Mouse (Mus musculus) megakaryocyte, adult 5-6 weeks (primary cell): Measurements from ENCODE around the gene Npr1. TPM values are rescaled to one million over a fixed set of nuclear protein-coding genes. Genes with fewer than 3 reads are reported as not detected.
A peak's percentile ranks its signal among the peaks of the same experiment; 100 is the strongest.

Experiments used
- ATAC-seq: 2 replicates; pipeline ENCODE4 v1.8.0; 2016; ENCODE audit warnings: mild to moderate bottlenecking, inconsistent platforms; ENCODE audit not compliant: poor library complexity, severe bottlenecking
- total RNA-seq, 2 experiments: library from RNA; stranded (forward) in 1 of 2; stranded (reverse) in 1 of 2; fragments of 153-499, 151-499 nt in 1 of 2; fragments of 221-1000, 200-1000 nt in 1 of 2; gene quantifications; 2 replicates each; pipeline versions ENCODE4 v1.2.3 to v1.2.4; 2015 to 2017

Gene Npr1
- total RNA-seq, 2 experiments from 2014 or later: not detected

DNA sequence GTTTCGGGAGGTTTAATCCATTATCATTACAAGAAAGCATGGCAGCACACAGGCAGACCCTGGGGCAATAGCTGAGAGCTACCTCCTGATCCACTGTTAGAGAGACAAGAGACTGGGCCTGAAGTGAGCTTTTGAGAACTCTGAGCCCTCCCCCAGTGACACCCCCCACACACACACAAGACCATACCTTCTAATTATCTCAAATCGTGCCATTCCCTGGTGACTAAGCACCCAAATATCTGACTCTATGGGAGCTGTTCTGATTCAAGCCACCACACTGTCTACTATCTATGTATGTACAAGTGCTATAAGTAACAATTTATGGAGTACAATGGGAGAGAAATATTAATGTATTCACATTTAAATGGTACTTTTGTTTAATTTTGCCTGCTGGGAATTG lies 24.9 kb downstream of the Npr1 start:
- no peak for ATAC-seq

DNA sequence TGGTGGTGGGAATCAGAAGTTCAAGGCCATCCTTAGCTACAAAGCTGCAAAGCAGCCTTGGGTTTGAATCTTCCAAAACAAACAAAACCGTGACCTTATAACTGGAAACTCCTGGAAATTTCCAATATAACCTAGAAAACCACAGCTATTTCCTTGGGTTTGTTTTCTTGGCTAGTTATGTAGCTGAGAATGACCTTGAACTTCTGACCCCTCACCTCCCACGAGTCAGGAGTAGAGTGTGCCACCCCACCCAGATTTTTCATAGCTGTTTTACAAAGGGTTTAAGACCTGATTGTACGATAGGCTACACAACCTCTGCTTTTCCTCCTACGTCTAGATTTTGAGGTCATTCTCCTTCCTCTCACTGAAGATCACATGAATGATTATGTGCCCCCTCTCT lies 28.5 kb downstream of the Npr1 start:
- ATAC-seq: no peak

GRCm38 (mm10) chr3:90434073-90434730 lies 31.5 kb downstream of the Npr1 start:
- ATAC-seq: no peak

GRCm38 (mm10) chr3:90433381-90434020 lies 32.2 kb downstream of the Npr1 start, which contains the start of gene Ints3:
Gene Ints3 (minus strand): TSS chr3:90433622.
- peak; percentile 97 for ATAC-seq

DNA sequence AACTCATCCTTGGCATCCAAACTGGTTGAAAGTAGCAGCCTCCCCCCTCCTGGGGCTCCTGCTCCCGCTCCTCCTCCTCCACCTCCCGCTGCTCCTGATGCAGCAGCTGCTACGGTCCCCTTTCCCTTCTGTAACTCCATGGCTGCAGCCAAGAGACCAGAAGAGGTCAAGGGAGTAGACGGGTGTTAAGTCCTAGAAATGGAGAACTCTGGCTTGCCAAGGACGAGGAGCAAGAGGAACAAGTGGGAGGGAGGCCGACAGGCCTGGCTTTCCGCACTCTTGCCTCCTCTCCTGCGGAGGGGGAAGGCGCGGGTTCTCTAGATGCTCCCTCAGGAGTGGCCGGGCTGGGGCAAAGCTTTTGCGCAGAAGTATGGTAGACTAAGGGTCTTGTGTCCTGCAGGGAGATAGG lies 32.9 kb downstream of the Npr1 start:
- peak; percentile 44 for ATAC-seq

DNA sequence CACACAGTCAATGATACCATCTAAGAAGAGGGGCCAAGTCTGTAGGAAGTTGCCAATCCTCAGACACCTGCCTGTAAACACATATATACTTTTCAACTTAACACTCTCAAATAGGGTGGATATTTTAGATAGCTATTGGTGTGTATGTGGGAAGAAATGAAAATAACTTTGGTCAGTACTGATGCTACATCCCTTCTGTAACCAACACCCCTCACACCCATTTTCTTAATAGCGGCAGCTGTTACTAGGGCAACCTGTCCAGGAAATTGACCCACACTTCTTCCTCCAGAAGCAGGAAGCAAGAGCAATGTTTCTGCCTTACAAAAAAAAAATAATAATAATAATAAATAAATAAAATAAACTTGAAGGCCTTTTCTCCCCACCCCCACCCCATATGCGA lies 33.3 kb downstream of the Npr1 start:
- no peak for ATAC-seq

GRCm38 (mm10) chr3:90429576-90429975 lies 36.1 kb downstream of the Npr1 start:
- no peak for ATAC-seq

- ATAC-seq: no peak
Observed at GRCm38 (mm10) chr3:90428186-90428585, 37.5 kb downstream of the Npr1 start.

DNA sequence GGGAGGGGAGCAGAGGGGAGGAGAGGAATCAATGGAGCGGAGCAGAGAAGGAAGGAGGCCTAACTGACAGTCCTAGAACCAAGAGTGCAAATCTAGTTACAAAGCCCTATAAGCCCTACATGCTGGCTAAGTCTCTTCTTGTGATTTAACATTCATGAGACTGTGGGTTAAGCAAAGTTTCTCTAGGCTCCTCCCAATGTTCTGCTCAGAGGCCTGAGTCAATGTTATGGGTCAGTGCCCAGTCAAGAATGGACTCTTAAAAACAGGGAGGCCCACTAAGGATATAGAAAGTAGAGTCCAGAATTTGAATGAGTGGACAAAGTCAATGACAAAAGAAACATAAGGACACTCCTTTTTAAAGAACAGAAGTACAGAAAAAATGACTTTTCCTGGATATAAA lies 38.1 kb downstream of the Npr1 start:
- ATAC-seq: no peak

DNA sequence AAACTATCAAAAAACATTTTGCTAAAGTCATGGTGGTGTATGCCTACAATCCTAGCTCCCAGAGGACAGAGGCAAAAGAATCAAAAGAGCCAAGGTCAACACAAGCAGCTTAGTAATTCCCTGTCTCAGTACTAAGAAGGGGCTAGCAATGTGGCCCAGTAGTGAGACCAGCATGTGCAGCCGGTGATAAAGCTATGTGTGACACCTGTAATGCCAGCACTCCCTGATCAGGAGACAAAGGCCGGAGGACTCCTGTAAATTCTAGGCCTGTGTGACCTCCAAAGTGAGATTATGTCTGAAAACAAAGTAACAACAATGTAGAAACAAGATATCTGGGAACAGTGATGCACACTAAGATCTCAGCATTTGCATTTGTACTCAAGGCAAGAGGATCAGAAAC lies 40.2 kb downstream of the Npr1 start:
- ATAC-seq: no peak

DNA sequence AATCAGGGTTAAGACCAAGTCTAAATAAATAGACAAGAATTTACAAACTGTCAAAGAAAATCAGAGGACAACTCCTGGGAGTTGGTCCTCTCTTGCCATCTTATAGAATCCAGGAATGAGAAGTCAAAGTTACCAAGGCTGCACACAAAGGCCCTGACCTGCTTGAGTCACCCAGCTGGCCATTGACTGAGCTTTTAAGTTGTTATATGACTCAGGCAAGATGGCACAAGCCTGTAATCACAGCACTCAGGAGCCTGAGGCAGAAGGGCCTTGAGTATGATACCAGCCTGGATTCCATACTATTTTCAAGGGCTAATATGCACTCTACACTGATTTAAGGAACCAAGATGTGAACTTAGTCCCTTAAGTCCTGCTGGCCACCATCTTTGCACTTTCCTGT lies 42.1 kb downstream of the Npr1 start:
- ATAC-seq: no peak

GRCm38 (mm10) chr3:90420696-90421095 lies 45.0 kb downstream of the Npr1 start:
- no peak for ATAC-seq

DNA sequence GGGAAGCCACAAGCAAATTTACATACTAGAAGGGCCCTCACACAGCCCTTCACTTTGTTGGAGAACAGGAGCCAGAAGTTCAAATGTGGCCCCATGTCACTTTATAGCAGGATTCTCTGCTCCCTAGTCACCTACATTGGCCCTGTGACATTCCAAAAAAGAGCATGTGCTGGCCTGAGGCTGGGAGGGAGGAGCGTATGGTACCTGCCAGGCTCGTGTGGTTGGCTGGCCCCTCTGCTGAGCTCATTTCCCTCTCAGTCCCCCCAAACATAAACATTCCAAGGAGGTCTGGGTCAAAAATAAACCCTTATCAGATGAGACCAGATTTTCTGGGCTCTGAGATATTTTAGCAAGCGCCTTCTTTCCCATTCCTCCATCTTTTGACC lies 52.7 kb downstream of the Npr1 start:
- ATAC-seq: 0 out of 2 replicates have a peak, but pooled peaks have one; percentile 4

- peak; percentile 89 for ATAC-seq
Observed at GRCm38 (mm10) chr3:90412312-90413010, 53.2 kb downstream of the Npr1 start.

DNA sequence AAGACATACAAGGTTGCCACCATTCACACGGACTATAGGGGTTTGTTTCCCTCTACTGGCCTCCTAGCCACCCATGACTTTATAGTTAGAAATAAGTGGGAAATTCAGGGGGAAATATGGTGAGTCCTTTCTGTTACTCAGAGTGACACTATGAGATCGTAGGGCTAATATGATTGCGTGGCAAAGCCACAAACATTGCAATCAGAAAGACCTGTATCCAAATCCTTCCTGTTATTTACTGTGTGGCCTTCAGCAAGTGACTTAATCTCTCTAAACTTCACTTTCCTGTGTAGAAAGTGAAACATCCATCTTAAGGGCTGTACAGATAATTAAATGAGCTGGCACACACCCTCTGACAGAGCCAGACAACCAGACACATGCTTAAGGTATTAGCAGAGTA lies 56.9 kb downstream of the Npr1 start:
- peak; percentile 54; the same call in 1 of the 2 replicates for ATAC-seq

DNA sequence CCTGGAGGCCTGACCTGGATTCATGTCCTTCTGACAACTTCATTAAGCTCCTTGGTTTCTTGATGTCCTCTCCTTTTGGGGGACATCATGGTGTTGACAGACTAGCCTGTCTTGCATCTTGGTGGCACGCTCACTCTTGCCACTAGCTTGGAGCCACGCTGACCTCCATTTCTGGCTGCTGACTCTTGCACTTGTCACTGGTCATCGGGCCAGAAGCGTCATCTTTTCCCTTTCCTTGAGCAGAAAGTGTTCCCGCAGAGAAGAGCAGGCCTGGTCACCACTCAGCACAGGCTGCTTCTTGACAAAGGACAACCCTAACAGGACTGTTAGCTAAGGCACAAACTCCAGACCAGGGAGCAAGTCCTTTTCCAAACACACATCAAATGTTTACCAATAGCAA lies 59.3 kb downstream of the Npr1 start:
- no peak for ATAC-seq

DNA sequence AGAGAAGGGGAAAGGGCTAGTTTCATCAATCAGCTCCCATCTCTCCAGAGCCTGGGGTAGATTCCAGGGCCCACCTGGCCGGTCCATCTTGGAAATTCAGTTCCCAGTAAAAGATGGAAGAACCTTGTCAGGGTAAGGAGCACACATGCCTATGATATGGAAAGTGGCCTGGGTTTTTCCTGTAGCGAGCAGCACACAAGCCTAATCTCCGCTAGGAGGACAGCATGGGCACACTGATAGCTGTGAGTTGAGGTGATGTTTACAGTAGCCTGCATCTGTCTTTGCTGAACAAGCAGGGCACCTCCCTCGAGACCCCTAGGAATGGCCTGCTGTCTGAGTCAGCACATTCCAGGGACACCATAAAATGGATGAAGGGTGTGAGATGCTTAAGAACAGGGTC lies 61.1 kb downstream of the Npr1 start:
- no peak for ATAC-seq

GRCm38 (mm10) chr3:90404121-90404520 lies 61.5 kb downstream of the Npr1 start:
- ATAC-seq: no peak

DNA sequence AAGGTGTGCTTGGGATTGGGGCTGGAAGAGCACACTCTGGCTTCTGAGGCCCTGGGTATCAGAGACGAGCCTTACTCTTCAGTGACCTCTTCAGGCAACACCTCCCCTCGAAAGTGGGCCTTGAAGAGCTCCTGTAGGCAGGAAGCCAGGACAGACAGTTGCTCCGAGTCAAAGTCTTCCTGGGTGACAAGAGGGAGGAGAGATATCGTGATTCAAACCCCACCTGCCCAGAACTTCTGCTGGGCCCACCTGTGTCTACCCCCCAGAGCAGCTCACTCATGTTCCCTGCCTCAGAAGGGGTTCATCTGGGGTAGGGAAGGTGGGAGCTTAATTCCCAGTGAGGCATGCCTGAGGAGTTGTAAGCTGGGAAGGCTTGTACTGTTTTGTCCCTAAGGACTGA lies 64.7 kb downstream of the Npr1 start:
- ATAC-seq: no peak
